Mouse (Mus musculus): ENCODE measurements around the gene Trp53i11. TPM values are rescaled to one million over a fixed set of nuclear protein-coding genes. Genes with fewer than 3 reads are reported as not detected.

Gene Trp53i11
- polyA plus RNA-seq (2016; fragmentation: Nextera tagmentation; extraction: Ambion mirVana): 36.8 and 37.0 TPM in 2 replicates

DNA sequence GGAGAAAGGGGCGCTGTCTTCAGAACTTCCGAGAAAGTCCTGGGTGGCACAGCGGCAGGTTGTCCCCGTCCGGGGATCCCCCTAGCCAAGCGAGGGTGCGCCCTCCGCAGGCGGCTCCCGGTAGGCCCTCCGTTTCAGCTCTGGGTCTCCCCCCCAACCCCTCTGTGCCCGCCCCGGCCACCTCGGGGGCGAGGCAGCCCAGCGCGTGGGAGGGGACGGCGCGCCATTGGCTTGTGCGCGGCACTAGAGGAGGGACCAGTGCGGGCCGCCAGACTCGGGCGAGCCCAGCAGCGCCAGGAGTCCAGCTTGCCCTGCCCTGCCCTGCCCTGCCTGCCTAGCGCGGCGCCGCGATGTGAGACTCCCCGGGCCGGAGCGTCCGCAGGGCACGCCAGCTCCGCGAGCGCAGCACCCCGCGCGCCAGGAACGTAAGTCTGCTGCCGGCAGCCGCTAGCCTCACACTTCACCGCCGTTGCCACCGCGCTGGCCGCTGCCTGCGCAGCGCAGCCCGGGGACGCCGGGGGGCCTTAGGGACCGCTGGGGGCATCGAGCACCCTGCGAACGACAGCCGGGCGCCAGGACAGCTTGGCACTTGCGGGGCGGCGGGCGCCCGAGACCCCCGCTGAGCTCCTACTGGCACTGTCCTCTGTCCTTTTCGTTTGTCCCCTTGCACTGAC lies at the start of gene Trp53i11:
Gene Trp53i11 (plus strand): TSS at position 226 of the 674 bp plus-strand sequence.
- H3K4me1 ChIP-seq: peaks cover 30% of the 10 kb centered on the region
- ATAC-seq (ENCODE audit: insufficient number of reproducible peaks, insufficient read depth, low FRiP score, low TSS enrichment): peak; percentile 73
- peaks cover 23% of the 10 kb centered on the region; the same call in 1 of the 2 replicates for H3K27me3 ChIP-seq
- H3K4me3 ChIP-seq: peak within 1 kb of the TSS; percentile 77
- under 1% methylated on average over 67 of the region's 69 CpGs for WGBS
- no peaks in the 10 kb centered on the region for H3K9me3 ChIP-seq
- peak within 1 kb of the TSS; percentile 65 for H3K27ac ChIP-seq
- peak within 1 kb of the TSS; percentile 86 for H3K9ac ChIP-seq
- peak within 1 kb of the TSS; percentile 99 for H3K4me2 ChIP-seq (replicated peaks)
- no peaks in the 10 kb centered on the region for H3K36me3 ChIP-seq

DNA sequence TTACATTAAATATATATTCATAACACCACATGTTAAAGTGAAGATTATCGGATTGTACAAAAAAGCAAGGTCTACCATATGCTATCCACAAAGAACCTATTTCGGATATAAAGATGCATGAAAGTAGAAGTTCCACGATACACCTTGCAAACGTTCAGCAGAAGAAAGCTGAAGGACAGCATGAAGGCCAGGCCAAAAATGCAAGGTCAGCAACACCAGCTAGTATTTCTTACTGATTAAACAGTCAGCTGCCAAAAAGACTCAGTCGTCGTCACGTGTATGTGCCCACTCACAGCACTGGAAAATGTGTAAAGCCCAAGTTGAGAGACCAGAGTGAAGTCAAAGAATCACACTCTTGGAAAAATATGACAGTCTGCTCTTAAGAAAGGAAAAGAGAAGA lies 47.9 kb upstream of the Trp53i11 start:
- WGBS: 88% methylated on average over 7 of the region's 7 CpGs
- Histone ChIP-seq H3K4me2 (replicated peaks) (no peak overlapping the region), H3K4me1 (no peaks in the 10 kb centered on the region), H3K27ac (no peak overlapping the region), H3K9ac (no peak overlapping the region), H3K9me3 (no peaks in the 10 kb centered on the region), H3K4me3 (no peak overlapping the region), H3K27me3 (no peaks in the 10 kb centered on the region), H3K36me3 (no peaks in the 10 kb centered on the region)
- ATAC-seq (ENCODE audit: insufficient number of reproducible peaks, insufficient read depth, low FRiP score, low TSS enrichment): no peak

- no peak overlapping the region for H3K4me2 ChIP-seq (replicated peaks)
- no peak overlapping the region for H3K4me3 ChIP-seq
- no peaks in the 10 kb centered on the region for H3K9me3 ChIP-seq
- H3K27ac ChIP-seq: no peak overlapping the region
- no peaks in the 10 kb centered on the region for H3K4me1 ChIP-seq
- H3K27me3 ChIP-seq: no peaks in the 10 kb centered on the region
- 76% methylated on average over 3 of the region's 3 CpGs for WGBS
- no peak for ATAC-seq (ENCODE audit: insufficient number of reproducible peaks, insufficient read depth, low FRiP score, low TSS enrichment)
- no peak overlapping the region for H3K9ac ChIP-seq
- no peaks in the 10 kb centered on the region for H3K36me3 ChIP-seq
These were observed 46.0 kb upstream of the Trp53i11 start for GRCm38 (mm10) chr2:93141329-93141728.

- Histone ChIP-seq H3K4me2 (replicated peaks) (no peak overlapping the region), H3K4me3 (no peak overlapping the region), H3K4me1 (no peaks in the 10 kb centered on the region), H3K27me3 (no peaks in the 10 kb centered on the region), H3K9ac (no peak overlapping the region), H3K36me3 (no peaks in the 10 kb centered on the region), H3K9me3 (no peaks in the 10 kb centered on the region), H3K27ac (no peak overlapping the region)
- 66% methylated on average over 7 of the region's 7 CpGs for WGBS
- ATAC-seq (ENCODE audit: insufficient number of reproducible peaks, insufficient read depth, low FRiP score, low TSS enrichment): no peak
These were observed 44.7 kb upstream of the Trp53i11 start for GRCm38 (mm10) chr2:93142616-93143015.

DNA sequence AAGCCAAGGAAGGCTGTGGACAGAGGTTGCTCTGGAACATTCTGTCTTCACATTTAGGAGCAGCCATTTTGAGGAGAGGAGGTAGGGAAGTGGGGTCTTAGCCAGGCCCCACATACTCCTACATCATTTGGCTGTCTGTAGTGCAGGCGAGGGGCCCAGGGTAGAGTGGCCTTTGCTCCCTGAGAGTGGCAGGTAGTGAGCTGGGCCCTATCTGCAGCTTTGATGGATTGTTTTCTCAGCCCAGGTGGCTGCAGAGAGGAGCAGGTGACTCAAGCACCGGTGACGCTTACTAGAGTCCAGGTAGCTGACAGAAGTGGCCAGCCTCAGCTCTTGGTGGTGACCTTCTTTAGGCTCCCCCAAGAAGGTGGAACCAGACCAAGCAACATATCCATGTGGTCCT lies 43.2 kb upstream of the Trp53i11 start:
- no peak overlapping the region for H3K4me3 ChIP-seq
- no peak for ATAC-seq (ENCODE audit: insufficient number of reproducible peaks, insufficient read depth, low FRiP score, low TSS enrichment)
- no peak overlapping the region for H3K27ac ChIP-seq
- no peak overlapping the region for H3K9ac ChIP-seq
- H3K4me1 ChIP-seq: no peaks in the 10 kb centered on the region
- 88% methylated on average over 3 of the region's 3 CpGs for WGBS
- H3K27me3 ChIP-seq: no peaks in the 10 kb centered on the region
- no peak overlapping the region for H3K4me2 ChIP-seq (replicated peaks)
- H3K9me3 ChIP-seq: no peaks in the 10 kb centered on the region
- H3K36me3 ChIP-seq: no peaks in the 10 kb centered on the region

- Histone ChIP-seq H3K27me3 (no peaks in the 10 kb centered on the region), H3K4me3 (no peak overlapping the region), H3K4me2 (replicated peaks) (no peak overlapping the region), H3K4me1 (no peaks in the 10 kb centered on the region), H3K27ac (no peak overlapping the region), H3K9me3 (no peaks in the 10 kb centered on the region), H3K9ac (no peak overlapping the region), H3K36me3 (no peaks in the 10 kb centered on the region)
- ATAC-seq (ENCODE audit: insufficient number of reproducible peaks, insufficient read depth, low FRiP score, low TSS enrichment): no peak
- 65% methylated on average over 2 of the region's 2 CpGs for WGBS
These were observed 37.3 kb upstream of the Trp53i11 start for GRCm38 (mm10) chr2:93150009-93150408.

DNA sequence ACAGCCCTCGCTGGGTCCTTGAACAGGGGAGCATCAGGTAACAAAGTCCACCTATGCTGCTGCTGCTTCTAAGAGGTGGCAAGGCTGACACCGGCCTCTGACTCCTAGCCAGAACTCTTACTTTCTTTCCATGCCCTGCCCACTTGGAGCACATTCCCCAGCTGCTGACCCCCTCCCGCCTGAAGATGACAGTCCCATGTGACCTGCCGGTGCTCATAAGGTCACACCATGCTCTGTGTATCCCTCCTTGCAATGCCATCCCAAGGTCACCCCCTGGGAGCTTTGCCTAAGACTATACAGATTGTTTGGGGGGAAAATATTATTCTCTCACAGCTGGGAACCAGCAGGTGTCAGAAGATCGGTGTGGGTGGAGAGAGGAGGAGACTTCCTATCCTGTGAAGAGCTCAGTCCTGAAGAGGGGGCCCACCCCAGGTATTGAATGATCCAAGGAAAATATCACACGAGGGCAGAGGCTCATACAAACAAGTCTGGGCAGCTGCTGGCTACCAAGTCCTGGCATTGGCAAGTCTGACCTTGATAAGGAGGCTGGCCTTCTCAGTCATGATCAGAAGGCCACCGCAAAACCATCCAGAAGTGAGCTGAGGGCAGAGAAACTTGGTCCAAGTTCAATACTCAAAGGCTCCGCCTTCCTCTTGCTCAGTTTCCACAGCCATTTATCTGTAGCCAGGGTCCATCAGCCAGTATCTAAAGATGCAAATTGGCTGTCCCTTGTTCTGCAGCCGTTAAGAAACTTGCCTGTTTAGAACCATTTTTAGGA lies 36.5 kb upstream of the Trp53i11 start:
- H3K9ac ChIP-seq: no peak overlapping the region
- H3K4me2 ChIP-seq (replicated peaks): no peak overlapping the region
- no peaks in the 10 kb centered on the region for H3K9me3 ChIP-seq
- H3K36me3 ChIP-seq: no peaks in the 10 kb centered on the region
- H3K4me3 ChIP-seq: no peak overlapping the region
- ATAC-seq (ENCODE audit: insufficient number of reproducible peaks, insufficient read depth, low FRiP score, low TSS enrichment): no peak
- H3K27ac ChIP-seq: no peak overlapping the region
- no peaks in the 10 kb centered on the region for H3K27me3 ChIP-seq
- H3K4me1 ChIP-seq: no peaks in the 10 kb centered on the region
- 74% methylated on average over 9 of the region's 9 CpGs for WGBS

GRCm38 (mm10) chr2:93152191-93152601 lies 35.2 kb upstream of the Trp53i11 start:
- H3K27me3 ChIP-seq: no peaks in the 10 kb centered on the region
- no peak for ATAC-seq (ENCODE audit: insufficient number of reproducible peaks, insufficient read depth, low FRiP score, low TSS enrichment)
- H3K9ac ChIP-seq: no peak overlapping the region
- no peak overlapping the region for H3K4me2 ChIP-seq (replicated peaks)
- H3K27ac ChIP-seq: no peak overlapping the region
- H3K4me3 ChIP-seq: no peak overlapping the region
- H3K36me3 ChIP-seq: no peaks in the 10 kb centered on the region
- WGBS: 73% methylated on average over 6 of the region's 6 CpGs
- no peaks in the 10 kb centered on the region for H3K4me1 ChIP-seq
- H3K9me3 ChIP-seq: no peaks in the 10 kb centered on the region

DNA sequence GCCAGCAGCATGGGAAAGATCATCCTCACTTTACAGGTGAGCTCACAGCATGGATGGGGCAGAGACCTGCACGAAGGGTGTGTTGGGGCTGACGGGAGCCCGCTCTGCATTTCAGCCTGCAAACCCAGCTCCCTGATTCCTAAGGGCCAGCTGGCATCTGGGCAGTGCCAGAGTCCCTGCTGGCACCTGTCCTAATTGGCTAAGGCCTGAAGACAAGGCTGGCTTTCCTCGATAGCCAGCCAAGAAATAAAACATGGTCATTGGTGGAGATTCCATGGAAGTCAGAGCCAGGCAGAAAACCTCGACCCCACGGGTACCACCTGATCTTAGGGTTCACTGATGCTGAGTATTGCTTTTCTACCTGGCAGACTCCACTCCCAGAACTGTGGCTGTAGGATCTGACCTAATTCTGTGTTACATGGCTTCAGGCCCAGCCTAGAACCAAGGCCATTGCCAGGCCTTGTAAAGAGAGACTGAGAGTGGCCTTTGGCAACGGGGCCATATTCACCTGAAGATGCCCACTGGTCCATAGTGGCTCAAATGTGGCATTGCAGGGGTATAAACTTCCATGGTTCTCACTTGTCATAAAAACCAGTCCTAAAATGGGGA lies 34.4 kb upstream of the Trp53i11 start:
- H3K9ac ChIP-seq: no peak overlapping the region
- no peak overlapping the region for H3K4me2 ChIP-seq (replicated peaks)
- H3K4me1 ChIP-seq: no peaks in the 10 kb centered on the region
- no peaks in the 10 kb centered on the region for H3K36me3 ChIP-seq
- whole genome bisulfite sequencing: 86% methylated on average over 7 of the region's 7 CpGs
- no peaks in the 10 kb centered on the region for H3K27me3 ChIP-seq
- H3K9me3 ChIP-seq: no peaks in the 10 kb centered on the region
- no peak overlapping the region for H3K4me3 ChIP-seq
- ATAC-seq (ENCODE audit: insufficient number of reproducible peaks, insufficient read depth, low FRiP score, low TSS enrichment): no peak
- H3K27ac ChIP-seq: no peak overlapping the region

GRCm38 (mm10) chr2:93153833-93154232 lies 33.5 kb upstream of the Trp53i11 start:
- no peak overlapping the region for H3K9ac ChIP-seq
- no peaks in the 10 kb centered on the region for H3K27me3 ChIP-seq
- no peak for ATAC-seq (ENCODE audit: insufficient number of reproducible peaks, insufficient read depth, low FRiP score, low TSS enrichment)
- H3K9me3 ChIP-seq: no peaks in the 10 kb centered on the region
- H3K4me2 ChIP-seq (replicated peaks): no peak overlapping the region
- H3K4me3 ChIP-seq: no peak overlapping the region
- no peaks in the 10 kb centered on the region for H3K4me1 ChIP-seq
- H3K27ac ChIP-seq: no peak overlapping the region
- H3K36me3 ChIP-seq: no peaks in the 10 kb centered on the region
- WGBS: 93% methylated on average over 1 of the region's 1 CpGs

GRCm38 (mm10) chr2:93154486-93155032 lies 32.8 kb upstream of the Trp53i11 start:
- ATAC-seq (ENCODE audit: insufficient number of reproducible peaks, insufficient read depth, low FRiP score, low TSS enrichment): no peak
- Histone ChIP-seq H3K27me3 (no peaks in the 10 kb centered on the region), H3K4me3 (no peak overlapping the region), H3K9me3 (no peaks in the 10 kb centered on the region), H3K36me3 (no peaks in the 10 kb centered on the region), H3K9ac (no peak overlapping the region), H3K4me1 (no peaks in the 10 kb centered on the region), H3K4me2 (replicated peaks) (no peak overlapping the region), H3K27ac (no peak overlapping the region)
- WGBS: 100% methylated on average over 1 of the region's 1 CpGs

All from embryonic facial prominence, embryonic 12.5 days (tissue).